Mouse (Mus musculus): ENCODE measurements around the gene Rpn2.

The Rpn2 gene

DNA sequence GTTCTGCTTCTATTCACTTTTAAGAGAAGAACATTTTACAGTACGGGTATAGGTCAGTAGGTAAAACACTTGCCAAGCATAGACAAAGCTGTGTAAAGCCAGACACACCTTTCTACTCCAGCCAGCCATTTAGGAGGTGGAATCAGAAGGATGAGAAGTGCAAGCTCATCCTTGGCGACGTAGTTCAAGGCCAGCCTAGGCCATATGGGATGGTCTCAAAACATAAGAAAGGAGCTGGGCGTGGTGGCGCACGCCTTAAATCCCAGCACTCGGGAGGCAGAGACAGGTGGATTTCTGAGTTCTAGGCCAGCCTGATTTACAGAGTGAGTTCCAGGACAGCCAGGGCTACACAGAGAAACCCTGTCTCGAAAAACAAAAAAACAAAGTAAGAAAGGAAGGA, 30.8 kb downstream of the Rpn2 start:
- DNase-seq (ENCODE audit: low spot score in 2 of 2), result no peak

DNA sequence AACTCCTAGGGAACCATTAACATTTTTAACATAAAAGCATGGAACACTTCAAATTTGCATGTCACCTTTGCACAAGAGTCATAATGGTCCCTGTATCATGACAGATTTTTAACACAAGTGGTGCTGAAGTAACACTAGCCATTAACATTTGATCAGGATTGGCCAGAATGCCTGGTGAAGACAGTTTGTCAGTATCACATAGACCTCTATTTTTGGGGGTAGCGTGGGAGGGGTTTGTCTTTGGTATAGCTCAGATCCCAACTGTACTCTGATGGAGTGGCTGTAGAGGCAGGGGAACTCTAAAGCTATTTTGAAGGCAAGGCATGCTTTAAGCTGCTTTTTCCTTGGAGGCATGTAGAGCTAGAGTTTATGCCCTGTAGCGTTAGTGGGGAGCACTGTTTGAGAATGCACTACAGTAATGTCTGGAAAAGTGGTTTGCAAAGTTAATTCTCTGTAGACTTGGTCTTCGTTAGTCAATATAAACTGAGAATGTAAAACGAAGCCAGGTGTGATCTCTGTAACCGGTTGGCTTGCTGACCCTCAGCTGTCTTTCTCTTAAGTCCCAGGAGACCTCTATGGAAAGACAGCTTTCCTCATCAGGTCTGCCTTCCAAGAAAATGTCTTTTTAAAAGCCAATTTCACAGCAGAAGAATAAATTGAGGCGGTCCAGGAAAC, 32.3 kb downstream of the Rpn2 start:
- no peak for DNase-seq (ENCODE audit: low spot score in 2 of 2)

DNA sequence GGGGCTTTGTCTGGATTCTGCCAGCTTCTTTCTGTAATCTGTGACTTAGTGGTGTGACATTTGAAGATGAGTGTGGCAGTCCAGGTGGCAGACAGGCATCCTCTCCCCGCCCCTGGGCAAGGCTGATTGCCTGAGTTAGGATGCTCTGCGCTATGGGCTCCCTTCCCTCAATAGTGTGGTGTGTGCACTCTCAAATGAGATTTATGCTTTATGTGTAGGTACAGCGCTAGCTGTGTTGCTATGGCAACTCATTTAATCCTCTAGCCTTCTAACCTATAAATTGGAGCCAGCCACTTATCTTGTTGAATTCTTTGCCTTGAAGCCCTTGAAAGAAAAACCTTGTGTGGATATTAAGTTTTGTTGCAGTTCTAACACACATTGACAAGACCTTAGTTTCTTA, 34.9 kb downstream of the Rpn2 start:
- DNase-seq (ENCODE audit: low spot score in 2 of 2), result no peak

DNA sequence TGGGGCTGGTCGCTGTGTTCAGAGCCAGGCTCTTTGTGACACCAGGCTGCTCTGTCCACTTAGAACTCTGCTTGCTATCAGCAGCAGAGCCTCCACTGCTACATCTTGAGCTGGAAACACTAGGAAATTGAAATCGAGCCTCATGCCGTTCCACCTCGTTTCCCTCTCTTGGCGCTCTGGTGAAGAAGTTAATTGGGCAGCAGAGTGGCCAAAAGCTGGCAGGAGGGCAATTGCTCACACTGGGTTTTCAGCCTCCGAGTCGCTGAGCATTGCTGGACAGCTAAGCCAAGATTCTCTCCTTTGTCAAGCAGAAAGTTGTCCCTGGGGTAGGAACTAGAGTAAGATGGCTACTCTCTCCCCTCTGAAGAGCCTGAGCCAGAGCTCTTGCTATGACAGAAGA, 35.5 kb downstream of the Rpn2 start:
- DNase-seq (ENCODE audit: low spot score in 2 of 2), result no peak

DNA sequence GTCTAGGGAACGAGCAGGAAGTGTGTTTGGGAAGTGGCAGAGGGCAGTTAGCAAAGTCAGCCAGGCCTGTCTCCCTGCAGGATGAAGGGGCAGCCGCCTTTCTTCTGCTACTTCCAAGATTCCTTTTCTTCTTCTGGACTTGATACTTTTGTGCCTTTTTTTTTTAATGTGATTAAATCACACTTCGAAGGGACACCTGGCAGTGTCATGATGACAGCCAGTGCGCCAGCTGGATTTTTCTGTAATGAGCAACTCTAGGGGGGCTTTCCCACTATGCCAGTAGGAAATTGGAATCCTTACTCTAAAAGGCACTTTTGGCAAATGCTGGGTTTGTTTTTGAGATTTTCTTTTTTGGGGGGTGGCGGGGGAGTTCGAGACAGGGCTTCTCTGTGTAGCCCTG, 36.7 kb downstream of the Rpn2 start:
- DNase-seq (ENCODE audit: low spot score in 2 of 2), result no peak

DNA sequence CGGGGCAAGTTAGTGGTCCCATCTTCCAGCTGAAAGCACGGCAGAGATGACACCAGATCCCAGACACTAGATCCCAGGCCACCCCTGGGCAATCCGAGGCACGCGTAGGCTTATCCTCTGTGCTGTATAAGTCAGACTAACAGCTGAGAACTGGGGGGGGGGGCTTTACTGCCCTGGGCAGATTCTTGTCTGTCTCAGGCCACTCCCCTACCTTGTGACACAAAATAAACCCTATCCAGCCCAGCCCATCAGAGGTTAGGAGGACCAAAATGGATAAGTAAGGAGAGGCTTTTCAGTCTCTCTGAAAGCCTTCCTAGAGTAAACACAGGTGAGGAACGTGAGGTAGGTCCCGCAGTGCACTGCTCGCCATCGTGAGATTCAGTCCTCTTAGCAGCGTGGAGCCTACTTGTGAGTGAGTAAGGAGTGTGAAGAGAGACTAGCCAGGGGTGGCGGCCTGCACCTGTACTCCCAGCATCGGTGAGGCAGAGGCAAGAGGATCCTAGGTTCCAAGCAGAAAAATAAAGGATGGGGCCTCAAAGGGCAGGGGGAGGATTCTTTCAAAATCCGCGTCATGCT, 37.6 kb downstream of the Rpn2 start:
- DNase-seq (ENCODE audit: low spot score in 2 of 2), result no peak

DNA sequence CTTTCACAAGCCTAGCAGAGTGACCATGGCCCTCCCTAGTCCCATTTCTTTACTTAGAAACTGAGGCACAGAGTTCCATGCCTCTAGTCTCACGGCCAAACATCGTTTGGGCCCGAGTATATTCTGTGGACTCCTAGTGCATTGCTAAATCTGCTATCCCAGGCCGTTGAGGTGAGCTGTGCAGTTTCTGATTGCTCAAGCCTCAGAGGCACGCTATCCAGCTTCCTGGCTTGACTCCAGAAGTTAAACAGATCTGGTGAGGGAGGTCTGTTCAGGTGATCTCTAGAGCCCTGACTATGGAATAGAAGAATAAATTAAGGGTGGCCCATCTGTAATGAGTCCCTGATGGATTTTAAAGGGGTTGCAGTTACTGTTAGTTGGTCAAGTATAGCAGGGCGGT, 38.4 kb downstream of the Rpn2 start:
- no peak for DNase-seq (ENCODE audit: low spot score in 2 of 2)

DNA sequence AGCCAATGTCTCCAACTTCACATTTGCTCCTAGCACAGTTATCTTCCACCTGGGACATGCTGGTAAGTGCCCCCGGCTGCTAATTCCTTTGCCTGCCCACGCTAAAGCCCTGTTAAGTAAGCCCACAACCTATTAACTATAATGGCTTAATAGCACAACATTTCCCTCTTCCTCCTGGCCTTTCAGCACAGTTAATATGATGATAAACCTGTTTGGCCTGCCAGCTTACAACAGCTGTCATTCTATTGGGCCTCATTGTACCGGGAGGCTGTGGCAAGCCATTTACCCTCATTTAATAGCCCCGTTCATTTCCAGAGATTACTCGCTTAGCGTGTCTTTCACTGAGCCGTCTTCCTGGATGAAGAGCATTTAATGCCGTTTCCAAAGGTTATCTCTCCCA, 41.3 kb downstream of the Rpn2 start:
- DNase-seq (ENCODE audit: low spot score in 2 of 2), result no peak

DNA sequence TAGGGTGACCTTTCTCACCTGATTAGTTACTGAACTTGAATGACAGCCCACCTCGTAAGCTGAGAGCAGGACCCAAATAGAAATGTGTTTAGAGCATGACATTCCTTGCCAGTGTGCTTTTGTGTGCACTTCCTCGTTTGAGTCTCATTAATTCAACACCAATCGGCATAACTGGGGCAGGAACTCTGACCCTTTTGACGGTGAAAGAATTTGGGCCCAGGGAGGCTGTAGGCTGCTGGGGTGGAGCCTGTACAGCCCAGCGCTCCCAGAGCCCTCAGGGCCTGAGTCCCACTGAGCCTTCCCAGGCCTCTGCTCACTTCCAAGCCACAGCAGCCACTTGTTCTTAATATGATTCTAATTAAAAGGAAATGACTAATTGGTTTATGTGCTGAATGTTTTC, 42.1 kb downstream of the Rpn2 start:
- no peak for DNase-seq (ENCODE audit: low spot score in 2 of 2)

DNA sequence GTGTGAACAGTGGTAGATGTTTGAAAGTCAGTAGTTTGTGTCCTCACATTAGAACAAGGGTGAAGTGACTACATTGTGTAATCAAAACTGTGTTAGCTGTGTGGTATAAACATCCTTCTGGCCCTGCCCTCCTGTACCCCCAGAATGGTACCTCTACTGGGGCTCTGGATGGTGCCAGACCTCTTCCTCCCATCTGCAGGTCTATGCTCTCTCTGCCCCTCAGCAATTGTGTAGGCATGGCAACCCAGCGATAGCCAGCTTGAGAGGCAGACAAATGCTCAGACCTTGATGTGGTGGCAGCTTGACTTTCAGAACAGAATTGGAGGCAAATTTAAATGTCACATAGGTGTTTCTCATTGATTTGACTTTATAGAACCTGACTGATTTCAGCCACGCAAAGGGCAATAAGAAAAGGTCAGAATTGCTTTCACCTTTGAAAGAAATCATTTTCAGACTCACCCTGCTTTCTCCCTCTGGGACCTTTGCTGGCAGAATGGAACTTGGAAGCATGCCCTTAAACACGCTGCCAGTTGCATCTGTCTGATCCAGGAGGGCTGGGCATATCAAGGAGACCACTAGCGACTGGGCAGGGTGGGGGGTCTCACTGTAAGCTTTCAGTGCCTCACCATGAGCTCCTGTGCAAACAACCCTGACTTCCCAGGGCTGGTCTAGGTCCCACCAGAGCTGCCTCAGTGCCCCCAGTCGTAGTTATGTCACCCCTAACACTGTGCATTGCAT, 43.4 kb downstream of the Rpn2 start:
- no peak for DNase-seq (ENCODE audit: low spot score in 2 of 2)

DNA sequence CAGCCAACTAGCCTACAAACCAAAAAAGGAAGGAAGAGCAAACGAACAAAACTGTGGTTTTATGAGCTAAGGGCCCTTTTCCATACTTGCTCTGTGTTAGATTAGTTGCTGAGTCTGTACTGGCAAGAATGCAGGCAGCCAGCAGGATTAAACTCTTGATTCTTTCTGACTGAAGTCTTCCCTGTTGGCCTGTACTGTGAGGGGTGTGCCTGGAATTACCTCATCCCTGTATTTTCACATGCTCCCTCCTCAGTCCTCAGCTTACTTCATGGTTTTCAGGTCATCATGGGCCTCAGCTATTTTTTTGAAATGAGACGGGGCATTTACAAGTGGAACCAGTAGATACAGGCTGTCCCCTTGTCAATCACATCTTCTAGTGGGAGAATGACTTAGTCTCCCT, 46.4 kb downstream of the Rpn2 start:
- DNase-seq (ENCODE audit: low spot score in 2 of 2), result no peak

DNA sequence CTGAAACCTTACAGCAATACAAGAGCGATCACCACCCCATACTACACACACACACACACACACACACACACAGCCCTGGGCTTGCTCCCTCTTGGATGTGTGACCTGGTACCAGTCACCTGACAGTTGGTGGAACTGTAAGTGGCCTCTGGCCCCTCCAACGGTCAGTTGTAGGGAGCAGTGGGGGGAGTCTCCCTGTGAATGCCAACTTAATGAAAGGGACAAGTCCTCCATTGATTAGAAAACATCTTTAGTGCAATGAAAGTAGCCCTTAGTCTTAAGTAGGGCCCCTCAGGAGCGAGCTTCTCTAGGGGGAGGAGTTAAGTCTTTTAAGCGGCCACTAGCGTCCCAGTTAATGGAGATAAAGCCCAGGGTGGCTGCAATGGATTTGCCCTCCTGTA, 49.3 kb downstream of the Rpn2 start:
- no peak for DNase-seq (ENCODE audit: low spot score in 2 of 2)

DNA sequence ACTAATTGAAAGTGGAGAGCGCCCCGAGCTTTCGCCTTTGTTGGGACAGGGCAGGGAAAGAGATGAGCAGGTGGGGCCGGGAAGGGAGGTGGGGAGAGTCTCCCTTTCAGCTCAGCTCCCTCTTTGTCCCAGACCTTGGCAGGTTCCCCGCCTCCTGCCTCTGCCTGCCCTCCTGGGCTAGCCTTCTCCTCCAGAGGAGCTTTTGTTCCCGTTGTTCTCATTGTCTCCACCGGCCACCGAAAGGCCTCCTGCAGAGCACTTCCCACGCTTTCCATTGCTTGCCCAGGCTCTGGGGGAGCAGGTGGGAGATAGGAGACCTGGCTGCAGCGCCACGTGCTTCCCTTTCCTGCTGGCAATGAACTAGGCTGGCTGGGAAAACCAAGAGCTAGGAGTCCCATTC, 49.8 kb downstream of the Rpn2 start:
- DNase-seq (ENCODE audit: low spot score in 2 of 2), result no peak

DNA sequence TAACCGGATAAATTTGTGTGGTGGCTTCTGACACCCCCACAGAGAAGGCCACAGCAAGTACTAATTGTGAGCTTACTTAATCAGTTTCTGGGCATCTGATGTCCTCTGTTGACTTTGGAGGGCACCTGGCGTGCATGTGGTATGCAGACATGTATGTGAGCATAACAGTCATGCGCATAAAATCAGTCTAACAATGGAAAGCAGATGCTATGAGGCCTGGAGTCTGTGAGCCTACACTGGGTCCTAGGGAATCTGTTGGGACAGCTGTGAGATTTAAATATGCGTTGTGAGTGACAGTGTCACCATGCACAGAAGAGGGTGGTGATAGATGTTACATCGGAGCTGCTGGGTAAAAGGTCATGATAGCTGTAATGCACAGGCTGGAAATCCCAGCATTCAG, 53.2 kb downstream of the Rpn2 start:
- DNase-seq (ENCODE audit: low spot score in 2 of 2), result no peak

DNA sequence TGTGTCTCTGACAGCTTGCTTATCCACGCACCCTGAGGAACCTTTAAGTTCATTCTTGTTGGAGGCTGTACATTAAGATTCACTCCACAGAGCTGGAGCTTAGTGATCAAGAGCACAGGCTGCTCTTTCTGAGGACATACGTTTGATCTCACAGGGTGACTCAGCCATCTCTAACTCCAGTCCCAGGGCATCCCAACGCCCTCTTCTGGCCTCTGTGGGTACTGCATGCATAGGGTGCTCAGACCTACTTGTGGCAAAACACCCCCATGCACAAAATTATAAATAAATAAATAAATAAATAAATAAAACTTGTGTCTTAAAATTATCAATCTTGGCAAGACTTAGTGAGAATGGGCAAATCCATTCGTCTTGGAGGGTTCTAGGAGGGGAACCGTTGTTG, 59.8 kb downstream of the Rpn2 start:
- DNase-seq (ENCODE audit: low spot score in 2 of 2), result peak; percentile 52 to 70

DNA sequence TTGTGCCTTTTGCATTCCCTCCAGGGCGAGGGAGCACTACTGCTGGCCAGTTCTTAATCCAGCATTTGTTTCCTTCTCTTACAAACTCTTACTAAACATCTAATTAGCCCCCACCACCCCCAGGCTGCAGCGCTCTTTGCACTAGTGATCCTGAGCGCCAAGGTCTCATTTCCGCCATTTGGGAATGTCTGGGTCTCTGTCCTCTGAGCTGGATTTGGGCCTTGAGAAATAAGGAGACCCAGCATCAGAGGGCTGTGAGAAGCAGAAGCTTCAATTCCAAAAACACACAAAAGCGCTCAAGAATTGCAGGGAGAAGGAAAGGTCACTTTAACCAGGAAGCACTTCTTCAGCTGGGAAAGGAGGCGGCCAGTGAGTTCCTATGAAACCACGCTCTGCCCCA, 60.7 kb downstream of the Rpn2 start:
- DNase-seq (ENCODE audit: low spot score in 2 of 2), result no peak

DNA sequence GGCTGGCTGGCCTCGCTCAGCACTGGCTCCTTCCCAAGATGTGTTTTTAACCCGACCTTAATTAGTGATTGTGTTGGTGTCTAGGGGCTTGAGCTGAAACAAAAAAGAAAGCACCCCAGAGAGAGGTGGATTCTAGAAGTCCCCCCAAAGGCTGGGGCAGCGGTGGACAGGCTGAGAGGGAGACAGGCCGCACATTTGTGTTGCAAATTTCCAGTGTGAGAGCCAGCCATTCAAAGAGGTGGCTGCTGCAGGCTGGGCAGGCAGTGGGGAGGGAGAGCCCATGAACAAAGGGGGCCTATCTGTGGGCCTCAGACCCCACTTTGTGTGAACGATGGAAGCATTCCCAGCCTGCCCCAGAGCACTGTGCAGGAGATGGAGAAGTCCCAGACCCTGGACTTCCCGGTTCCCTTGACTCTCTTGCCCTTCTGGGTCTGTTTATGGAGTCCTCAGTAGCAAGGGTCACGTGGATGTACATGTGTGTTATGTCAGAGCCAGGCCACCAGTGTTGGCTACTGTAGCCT, 61.5 kb downstream of the Rpn2 start:
- no peak for DNase-seq (ENCODE audit: low spot score in 2 of 2)

DNA sequence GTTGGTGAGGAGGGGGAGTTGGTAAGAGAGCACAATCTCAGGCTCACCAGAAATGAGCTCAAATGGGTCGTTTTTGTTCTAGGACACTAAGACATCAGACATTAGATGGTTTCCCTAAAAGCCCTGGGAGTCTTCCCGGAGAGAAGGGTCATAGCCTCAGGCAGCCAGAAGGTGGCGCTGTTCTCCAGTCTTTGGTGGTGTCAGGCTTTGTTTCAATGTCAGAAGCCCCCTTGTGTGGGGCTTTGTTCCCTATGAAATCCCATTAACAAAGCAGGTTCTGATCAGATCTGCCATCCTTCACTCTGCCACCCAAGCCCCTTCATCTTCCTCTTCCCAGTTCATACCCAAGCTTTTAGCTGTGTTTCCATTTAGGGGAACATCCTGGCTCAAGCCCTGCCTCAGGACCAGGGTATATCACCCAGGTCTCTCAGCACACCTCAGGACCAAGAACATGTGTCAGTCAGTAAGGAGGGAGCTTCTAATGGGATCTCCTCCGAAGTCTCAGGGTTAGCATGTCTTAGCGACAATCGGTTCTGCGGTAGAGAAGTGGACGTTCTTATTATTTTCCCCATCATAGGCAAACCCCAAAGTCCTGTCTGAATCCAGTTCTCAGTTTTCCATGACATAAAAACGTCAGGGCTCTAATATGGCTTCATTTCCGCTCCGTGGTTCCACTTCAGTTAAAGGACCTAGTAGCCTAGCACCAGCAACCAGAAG, 62.9 kb downstream of the Rpn2 start:
- peak; percentile 38 to 64 for DNase-seq (ENCODE audit: low spot score in 2 of 2)

DNA sequence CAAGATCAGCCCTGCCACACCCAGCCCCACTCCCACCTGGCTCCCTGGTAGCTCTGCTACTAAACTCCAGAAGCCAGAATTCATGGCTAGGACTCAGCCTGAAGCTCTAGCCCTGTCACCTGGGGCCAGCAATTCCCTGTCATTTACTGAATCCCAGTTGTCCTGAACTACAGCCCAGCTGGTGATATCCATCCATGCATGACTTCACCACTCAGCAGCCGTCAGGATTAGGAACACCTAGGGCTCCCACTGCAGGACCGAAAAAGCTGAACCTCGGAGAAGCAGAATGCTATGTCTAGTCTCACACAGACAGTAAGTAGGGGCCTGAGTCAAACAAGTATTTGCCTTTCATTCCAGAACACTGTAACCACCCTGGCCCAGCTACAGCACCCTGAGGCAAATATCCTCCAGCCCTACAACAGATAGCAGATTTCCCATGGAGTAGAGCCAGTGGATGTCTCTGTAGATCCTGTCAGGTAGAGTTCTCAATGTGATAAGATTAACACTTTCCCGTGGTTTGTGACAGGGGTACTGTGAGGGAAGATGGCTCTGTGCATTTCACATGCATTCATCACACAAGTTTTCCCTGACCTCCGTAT, 63.6 kb downstream of the Rpn2 start:
- no peak for DNase-seq (ENCODE audit: low spot score in 2 of 2)

DNA sequence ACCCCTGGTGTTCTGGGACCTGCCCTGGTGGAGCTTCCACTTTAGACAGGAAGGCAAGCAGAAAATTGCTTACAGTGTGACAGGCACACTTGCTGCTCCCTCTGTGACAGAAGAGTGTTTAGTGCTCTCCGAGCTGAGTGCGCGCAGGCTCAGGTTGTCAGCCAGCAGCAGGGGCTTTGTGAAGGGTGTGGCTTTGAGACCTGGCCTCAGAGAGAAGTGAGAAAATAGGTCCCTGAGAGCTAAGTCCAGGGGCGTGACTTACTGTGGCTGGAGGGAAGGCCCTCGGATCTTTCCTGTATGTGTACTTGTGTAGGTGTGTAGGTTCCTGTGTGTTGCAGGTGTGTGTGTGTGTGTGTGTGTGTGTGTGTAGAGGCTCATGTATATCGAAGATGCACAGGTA, 64.5 kb downstream of the Rpn2 start:
- DNase-seq (ENCODE audit: low spot score in 2 of 2), result no peak

DNA sequence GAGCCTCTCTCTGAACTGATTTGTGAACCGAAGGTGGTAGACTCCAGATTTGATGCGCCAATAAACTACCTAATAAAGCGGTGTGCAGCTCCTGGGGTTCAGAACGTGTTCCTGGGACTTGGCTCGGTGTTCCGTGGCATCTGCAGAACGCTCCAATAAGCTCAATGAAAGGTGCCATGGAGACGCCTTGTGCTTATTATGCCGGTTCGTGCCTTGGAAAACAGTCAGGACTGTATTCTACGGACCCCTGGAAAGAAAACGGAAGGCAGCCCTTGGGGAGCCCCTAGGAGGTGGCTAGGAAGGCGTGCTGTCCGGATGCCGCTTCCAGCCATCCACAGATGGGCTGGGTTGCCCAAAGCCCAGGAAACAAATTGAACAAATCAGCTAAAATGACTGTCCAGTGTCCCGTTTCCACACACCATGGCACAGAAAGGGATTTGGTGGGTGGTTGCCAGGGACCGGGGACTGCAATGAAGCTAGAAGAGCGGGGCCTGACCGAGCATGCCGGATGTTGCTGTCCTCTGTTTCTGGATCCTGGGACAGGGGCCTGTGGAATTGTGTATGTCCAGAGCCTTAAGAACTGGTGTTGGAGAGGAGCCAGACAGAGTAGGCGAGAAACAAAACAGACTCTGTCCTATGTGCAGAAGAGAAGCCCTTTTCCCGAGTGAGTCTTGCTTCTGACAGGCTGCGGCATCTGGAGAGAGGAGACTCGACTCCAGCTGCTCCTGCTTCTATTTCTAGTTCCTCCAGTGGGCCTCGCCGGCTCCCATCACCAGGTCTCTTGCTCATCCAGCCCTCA, 68.7 kb downstream of the Rpn2 start, which contains the start of gene Ghrh:
Gene Ghrh (minus strand): TSS at position 146 of the 799 bp plus-strand sequence.
- DNase-seq (ENCODE audit: low spot score in 2 of 2), result no peak

Measured in natural killer cell, adult 2 months (primary cell).